Mouse (Mus musculus) gastrocnemius, postnatal 36 days (tissue): ENCODE measurements around the gene Gm48552. TPM values are rescaled to one million over a fixed set of nuclear protein-coding genes. Genes with fewer than 3 reads are reported as not detected.

Experiments used
- DNase-seq, 2 experiments: peaks; one replicate each; pipeline ENCODE4 v3.0.0; 2022
- intact Hi-C: fragments of 180-260 bp; cut with DNase I; formaldehyde crosslinking; loops from one replicate; pipeline ENCODE4 v1.15.1; 2025
- long read RNA-seq, 2 experiments: library from polyadenylated mRNA; stranded (forward); transcript quantifications; one replicate each; pipeline ENCODE4 v2.0.0; 2021
- total RNA-seq, 2 experiments: library from RNA; stranded (reverse); gene quantifications; 2 replicates each; pipeline ENCODE4 v1.2.3; 2021

Gene Gm48552
- total RNA-seq = under 1 TPM; 0.59 to 0.77 TPM
- long read RNA-seq, experiment 1 = 0 reads
- long read RNA-seq, experiment 2 = 0 reads

DNA sequence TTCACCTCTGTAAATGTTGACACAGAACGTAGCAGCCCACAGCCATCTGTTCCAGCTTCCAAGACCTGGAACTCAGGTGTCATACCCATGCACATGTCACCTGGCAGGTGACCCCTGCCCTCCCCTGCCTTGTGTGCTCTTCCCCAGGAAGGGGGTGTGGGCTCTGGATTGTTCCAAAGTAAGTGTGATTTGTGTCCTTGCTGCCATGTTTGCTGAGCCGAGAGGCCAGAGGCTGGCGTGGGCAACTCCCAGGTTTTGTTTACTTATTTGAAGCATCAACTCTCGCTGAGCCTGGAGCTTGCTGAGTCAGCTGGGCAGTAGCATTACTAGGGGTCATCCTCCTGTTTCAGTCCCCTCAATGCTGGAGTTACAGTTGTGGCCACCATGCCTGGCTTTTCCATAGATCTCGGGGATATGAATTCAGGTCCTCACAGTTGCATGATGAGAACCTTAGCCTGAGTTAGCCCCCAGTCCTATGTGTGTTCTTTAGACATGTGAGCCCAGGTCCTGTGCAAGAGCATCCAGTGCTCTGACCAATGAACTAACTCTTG lies at the start of gene Gm48552:
Gm48552 (plus strand) TSS at position 501 of the 551 bp plus-strand sequence.
- intact Hi-C loops = no loop called here

DNA sequence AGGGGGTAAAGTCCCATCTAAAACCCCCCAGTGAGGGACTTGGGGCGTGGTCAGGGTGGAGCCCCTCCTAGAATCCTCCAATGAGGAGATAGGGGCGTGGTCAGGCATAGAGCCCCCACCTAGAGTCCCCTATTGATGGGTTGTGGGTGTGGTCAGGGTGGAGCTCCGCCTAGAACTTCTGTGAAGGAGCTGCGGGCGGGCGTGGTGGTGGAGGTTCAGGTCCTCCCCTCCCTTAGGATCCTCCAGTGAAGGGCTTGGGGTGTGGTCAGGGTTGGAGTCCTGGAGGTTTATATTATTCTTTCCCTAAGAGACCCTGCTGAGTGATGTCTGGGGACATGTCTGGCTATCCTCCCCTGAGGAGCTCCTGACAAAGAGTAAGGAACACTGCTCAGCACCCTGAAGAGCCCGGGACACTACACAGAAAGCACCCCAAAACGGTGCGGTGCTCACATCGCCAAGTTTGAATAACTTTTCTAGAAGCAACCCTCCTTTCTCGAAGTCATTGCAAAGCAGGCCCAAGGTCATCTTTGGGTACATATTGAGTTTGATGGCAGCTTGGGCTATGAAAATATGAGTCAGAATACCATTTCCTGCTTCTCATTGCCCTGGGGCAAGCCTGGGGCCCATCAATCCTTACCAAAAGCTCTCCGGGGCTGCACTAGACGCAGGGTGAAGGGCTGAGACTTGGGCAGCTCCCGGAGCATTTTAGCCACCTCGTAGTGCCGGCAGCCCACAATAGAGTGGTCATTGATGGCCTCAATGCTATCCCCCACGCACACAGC lies 48.1 kb upstream of the Gm48552 start:
- no peak for DNase-seq
- intact Hi-C loops = no loop called here

More for the DNA sequence above, at the start of gene Gm48552:
- no peak for DNase-seq

DNA sequence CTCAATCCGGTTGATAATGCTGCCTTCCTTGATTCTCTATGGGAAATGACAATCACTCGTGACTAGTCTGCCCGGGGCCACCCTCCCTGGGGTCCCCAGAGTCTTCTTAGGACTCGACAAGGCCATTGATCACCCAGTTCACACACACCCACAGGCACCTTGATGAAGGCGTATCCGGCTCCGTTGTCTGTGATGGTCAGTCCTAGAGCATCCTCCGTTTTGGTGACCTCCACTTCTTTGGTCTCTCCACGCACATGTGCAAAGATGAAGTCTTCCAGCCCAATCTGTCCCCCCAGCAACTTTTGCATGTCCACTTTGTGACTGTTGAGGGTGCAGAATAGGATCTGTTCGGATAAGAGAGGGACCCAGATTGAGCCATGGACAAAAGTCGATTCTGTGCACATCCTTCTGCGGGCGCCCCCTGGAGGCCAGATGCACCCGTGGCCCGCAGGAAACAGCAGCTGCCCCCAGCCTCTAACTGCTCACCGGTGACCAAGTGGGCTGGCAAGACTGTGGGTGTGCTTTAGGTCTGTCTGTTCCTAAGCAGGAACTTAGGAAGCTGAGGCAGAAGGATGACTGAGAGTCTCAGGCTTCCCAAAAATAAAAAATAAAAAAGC lies 47.4 kb upstream of the Gm48552 start:
- peak; percentile 62 to 67 for DNase-seq
- intact Hi-C loops = no loop called here

DNA sequence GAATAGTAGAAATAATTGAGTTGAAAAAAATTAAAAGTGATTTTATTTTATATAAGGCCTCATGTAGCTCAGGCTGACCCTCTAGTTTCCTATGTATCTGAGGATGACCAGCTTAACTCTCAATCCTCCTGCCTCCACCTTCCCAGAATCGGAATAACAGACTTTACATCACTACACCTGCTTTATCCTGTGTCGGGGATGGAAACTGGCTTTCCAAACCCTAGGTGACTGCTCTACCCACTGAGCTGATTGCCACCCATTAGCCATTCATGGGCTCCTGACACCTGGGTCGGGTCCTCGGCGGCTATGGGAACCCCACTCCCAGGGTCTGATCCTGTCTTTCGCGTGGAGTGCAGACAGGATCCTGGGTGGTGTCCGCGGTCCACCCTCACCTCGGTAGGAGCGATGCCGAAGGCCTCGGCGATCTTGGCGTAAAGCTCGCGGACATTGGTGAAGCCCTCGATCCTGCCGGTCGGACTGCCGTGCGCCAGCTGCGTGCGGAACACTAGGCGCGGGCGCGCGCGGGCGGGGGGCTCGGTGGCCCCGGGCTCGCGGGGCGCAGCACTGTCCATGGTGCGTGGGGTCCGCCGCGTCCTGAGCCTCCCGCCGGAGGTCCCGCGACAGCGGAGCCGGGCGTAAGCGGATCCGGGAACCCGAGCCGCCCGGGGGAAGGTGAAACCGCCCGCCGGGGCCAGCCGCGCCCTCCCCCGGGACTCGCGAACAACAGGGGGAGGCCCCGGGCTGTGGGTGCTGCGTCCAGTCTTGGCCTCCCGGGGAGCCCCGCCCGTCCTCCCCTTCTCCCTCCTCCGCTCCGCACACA lies 45.9 kb upstream of the Gm48552 start, which contains the start of gene Gipc3:
Gipc3 (minus strand) TSS at position 581 of the 820 bp plus-strand sequence.
- no peak for DNase-seq
- intact Hi-C loops = no loop called here

DNA sequence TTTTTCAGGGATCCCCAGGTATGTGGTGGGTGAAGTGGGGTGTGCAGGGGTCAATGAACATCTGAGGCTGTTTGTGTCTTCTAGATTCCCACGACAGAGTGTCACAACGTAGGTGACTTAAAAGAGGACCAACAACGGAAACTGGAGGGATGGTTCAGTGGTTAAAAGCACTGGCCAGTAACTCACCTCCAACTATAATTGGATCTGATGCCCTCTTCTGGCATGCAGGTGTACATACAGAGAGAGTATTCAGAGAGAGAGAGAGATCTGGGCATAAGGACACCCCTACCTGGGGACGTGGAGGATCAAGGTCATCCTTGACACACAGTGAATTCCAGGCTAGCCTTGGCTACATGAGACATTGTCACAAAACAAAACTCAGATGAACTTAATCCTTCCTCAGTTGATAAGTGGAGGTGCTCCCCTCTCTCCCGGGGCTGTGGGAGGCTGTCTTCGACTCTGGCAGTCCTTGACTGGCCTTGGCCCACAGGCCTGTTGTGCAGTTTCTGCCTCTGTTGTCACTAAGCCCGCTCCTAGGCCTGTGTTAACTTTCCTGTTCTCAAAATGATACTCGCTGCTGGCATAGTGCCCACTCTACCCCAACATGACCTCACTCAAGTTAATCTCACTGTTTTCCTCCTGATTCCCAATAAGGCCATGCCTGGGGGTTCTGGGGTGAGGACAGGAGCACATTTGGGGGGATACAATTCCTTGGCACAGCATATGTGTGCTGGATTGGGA lies 44.2 kb upstream of the Gm48552 start:
- no peak for DNase-seq
- intact Hi-C loops = no loop called here

DNA sequence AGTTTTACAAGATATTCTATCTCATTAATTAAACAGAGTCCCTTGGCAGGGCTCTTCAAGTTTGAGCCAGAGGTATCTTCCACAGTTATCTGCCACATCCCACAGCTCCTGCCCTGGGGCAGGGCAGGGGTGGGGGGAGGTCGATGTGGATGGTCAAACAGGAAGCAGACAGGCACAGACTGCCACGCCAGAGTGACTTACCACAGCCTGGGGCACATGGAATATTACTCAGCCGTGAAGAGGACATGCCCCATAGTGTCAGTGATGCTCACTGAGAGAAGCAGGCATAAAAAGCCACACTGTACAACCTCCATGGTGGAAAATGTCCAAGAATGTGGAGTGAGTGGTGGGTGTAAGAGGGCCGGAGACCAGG lies 43.7 kb upstream of the Gm48552 start:
- intact Hi-C loops = no loop called here
- no peak for DNase-seq

DNA sequence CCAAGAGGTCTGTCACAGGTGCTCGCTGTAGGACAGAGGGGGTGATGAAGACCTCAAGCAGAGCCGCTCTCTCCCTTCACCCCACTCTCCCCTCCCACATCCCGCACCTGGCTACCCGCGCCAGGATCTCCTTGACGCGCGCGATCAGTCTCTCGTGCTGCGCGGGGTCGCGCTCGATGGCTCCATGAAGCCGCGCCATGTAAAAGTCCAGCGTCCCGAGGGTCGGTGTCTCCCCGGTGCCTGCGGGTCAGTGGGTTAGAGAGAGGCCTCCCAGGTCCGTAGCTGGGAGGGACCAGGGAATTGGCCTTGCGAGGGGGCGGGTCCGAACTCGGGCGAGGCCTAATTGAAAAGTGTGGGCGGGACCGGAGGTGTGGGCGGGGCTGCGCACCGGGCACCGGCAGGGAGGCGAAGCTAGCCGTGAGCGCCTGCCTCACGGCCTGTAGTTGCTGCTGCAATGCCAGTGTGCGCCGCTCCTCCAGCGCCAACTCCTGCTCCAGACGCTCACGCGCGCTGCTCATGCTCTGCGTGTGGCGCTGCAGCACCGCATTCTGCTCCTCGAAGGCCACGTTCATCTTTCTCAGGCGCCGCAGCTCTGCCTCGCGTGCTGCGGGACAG lies 42.2 kb upstream of the Gm48552 start:
- DNase-seq = no peak
- intact Hi-C loops = loop anchor here (2.0 kb wide), 1 partner anchor 58 kb away; no protein-coding TSS in a partner anchor

DNA sequence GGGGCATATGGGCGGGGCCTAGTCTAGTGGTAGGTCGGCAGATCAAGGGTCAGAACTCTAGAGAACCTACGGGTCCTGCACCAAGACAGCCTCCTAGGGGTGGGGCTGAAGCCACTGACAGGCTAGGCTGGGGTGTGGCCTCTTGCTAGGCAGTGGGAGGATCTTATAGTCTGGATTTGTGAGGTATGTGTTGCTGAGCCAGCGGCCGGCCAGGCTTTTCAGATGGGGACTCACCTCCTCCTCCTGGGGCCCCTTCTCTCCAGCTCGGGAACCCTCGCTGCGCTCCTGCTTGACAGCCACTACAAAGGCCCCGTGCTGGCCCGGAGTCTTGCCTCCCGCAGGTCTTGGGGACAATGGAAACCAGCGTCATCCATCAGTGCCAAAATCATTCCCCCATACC lies 39.7 kb upstream of the Gm48552 start:
- intact Hi-C loops = no loop called here
- DNase-seq = no peak

DNA sequence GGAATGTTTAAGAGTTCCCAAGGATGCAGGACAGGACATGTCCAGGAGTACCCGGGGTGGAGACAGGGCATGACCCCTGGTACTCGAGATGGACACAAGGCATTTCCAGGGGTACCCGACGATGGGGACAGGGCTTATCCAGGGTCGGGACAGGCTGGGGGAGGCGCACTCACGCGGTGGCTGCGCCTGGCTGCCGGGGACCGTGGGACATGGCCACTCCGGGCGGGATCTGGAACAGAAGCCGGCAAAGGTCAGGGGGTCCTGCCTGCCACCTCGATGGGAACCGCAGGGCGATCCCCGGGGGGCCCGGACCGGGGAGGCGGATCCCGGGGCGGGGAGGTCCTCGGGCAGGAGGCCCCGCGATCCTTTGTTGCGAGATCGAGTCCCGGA lies 38.8 kb upstream of the Gm48552 start:
- DNase-seq = no peak
- intact Hi-C loops = no loop called here

DNA sequence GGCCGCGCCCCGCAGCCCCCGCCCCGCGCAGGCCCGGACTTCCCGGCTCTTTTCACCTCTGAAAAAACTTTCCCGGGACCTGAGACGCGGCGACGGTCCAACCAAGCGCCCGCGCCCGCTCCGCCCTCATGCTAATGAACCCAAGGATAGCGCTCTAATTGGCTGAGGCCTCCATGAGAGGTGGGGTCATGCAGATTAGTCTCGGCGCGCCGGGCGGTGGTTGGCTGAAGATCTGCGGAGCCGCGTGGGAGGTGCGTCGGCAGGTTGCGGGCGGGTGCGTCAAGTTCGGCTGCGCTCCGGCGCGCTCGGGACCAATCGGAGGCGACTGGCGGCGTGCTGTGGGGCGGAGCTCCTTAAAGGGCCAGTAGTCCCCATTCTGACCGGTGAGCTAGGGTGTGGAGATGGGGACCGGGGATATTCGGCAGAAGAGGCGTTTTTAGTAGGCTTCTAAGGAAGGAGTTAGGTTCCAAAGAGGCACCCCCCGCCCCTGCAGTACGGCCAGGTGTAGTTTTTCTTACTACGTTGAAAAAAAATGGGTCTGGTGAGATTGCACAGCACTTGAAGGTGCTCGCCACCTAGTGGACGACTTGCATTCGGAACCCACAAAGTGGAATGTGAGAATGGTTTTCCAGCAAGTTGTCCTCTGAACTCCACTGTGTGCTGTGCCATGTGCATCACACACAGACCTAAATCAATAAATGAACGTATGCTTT lies 38.3 kb upstream of the Gm48552 start, which contains the start of gene Hmg20b:
Hmg20b (minus strand) TSS at position 130 of the 713 bp plus-strand sequence.
- DNase-seq = peak; percentile 96 to 100
- intact Hi-C loops = no loop called here

DNA sequence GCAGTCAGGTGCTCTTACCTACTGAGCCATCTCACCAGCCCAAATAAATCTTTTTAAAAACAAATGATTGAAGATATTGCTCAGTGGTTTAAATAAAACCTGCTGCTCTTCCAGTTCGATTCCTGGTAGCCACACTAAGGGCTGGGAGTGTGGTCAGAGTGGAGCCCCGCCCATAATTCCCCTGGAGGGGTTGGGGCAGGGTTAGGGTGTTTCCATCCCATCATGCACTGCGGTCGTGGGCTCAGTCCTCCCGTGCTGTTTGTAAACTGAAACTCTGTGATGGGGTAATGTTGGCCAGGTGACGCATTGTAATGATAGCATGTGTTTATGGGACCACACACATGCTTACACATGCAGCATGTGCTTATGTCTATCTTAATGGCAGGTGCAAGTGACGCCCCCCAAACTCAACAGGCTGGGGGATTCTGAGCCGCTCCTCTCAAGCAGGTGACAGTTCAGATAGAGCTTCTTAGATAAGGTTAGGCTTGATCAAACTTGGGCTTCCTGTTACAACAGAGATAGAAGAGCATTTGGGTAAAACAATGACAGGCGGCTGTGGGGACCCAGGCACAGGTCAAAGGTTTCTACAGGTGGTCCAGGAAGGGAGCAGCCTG lies 37.0 kb upstream of the Gm48552 start:
- no peak for DNase-seq
- intact Hi-C loops = no loop called here

DNA sequence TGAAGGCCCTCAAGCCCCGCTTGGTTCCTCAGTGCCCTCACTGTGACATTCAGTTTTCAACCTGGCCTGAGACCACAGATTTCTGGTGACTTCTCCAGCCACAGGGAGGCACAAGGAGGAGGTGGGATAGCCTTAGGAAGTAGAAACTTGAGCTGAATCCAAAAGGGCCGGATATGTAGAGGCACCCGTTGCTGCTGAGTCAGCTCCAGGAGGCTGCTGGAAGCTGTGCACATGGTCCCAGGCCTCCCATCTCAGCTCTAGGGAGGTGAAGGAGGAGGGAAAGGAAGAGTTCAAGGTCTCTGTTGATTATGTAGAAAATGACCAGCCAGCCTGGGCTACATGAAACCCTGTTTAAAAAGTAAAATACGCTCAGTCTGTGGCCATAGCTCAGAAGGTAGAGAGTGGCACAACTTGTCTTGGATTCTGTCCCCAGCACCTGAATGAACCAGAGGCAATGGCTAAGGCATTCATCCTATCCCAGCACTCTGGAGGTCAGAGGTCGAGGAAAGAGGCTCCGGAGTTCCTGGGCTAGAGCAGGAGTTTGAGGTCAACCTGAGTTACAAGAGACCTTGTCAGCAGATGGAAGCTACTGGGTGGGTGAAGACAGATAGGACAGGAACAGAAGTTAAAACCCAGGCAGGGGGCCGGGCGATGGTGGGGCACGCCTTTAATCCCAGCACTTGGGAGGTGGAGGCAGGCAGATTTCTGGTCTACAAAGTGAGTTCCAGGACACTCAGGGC lies 33.9 kb upstream of the Gm48552 start:
- intact Hi-C loops = no loop called here
- DNase-seq = no peak

DNA sequence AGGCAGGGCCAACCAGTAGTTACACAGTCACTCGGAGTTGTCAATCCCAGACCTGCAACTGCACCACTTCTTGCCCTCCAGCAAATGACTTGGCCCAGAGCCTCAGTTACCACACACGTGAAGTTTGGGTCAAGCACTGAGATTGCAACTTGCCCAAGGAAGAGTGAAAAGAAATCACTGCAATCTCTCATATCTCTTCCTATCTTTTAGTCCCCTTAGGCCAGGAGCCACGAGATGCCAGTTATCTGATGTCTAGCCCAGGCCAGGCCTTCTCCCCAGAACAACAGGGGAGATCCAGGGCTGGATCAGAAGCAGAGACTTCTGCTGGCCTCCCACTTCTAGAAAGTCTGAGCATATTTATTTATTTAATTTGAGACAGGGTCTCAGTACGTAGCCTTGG lies 33.3 kb upstream of the Gm48552 start:
- intact Hi-C loops = no loop called here
- no peak for DNase-seq

DNA sequence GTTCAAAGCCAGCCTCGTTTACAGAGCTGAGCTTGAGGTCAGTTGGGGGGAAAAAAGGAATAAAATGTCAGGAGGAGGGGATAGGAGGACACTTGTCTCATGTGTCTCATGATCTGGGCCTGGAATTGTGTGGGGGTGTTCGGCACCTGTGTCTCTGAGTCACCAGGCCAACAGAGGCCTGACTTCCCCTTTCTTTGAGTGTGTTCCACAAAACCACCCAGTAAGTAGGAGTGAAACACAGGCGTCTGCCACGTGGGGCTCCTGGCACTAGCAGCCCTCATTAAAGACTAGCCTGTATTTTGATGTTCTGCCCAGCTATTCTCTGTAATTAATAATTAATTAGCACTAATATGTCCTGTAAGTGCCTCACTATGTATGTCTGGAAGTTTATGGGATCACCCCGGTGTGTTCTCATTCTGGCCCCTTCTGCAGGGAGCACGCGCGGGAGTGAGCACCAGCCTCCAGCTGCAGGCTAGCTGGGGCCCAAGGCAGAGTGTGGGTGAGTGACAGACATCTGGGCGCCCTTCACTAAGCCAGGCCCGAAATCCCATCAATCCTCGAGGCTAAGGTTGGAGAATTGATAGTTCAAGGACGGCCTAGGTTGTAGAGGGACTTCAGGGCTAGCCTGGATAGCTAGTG lies 32.3 kb upstream of the Gm48552 start:
- DNase-seq = no peak
- intact Hi-C loops = no loop called here

DNA sequence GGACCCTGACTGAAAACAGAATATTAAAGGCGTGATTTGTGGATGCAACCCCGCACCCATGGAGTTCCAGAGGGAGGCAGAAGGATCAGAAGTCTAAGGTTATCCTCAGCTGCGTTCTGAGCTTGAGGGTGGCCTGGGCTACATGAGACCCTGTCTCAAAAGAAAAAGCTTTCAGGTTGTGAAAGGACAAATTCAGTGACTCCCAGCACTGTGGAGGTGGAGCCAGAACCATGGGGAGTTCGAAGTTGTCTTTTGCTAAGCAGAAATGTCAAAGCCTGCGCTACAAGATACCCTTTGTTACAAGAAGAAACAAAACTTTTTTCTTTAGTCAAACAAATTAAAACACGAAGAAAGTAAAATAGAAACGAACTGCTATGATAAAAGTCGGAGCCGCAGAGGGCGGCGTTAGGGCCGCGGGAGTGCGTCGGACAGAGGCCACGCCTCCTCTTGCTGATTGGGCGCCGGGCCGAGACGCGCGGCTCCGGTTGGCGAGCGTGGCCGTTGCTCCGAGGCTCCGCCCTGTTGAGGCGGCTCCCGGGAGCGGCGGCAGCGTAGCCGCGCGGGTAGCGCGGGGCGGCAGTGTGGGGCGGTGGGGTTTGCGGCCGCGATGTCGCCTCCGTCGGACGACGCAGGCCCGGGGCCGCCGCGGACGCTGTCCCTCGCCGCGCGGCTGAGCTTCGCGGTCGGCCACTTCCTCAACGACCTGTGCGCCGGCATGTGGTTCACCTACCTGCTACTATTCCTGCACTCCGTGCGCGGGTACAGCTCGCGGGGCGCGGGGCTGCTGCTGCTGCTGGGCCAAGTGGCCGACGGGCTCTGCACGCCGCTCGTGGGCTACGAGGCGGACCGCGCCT lies 31.6 kb upstream of the Gm48552 start, which contains the start of gene Mfsd12:
Mfsd12 (plus strand) TSS at position 501 of the 854 bp plus-strand sequence.
- intact Hi-C loops = no loop called here
- peak; percentile 85 to 90 for DNase-seq

DNA sequence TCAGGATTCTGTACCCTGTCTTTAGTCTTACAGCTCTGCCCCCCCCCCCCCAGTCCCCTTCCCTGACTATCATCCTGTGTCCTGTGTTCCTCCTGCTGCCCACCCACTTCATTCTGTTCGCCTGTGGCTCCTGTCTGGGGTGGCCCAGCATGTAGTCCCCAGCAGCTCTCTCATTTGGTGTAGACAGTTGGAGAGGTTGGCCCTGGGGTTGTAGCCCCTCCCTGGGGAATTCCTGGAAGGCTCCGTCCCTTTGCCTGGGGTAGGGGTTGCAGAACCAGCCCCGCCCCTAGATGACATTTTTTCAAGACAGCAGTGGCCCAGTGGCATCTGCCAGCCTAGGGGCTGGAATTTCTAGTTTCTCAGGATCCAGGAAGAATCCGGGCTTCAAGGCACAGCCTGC lies 30.6 kb upstream of the Gm48552 start:
- intact Hi-C loops = no loop called here
- DNase-seq = no peak
